Mouse (Mus musculus) megakaryocyte, embryonic 14.5 days (primary cell): ENCODE data around the gene Cer1. TPM values are rescaled to one million over a fixed set of nuclear protein-coding genes. Genes with fewer than 3 reads are reported as not detected.

Experiments used
- H3K27me3 ChIP-seq: replicated peaks from 2 replicates; pipeline ENCODE3; 2012; ENCODE audit warnings: inconsistent platforms
- H3K36me3 ChIP-seq: replicated peaks from 2 replicates; pipeline ENCODE3; 2012; ENCODE audit warnings: low read length, inconsistent platforms, mixed read lengths
- H3K4me1 ChIP-seq: 2 replicates; pipeline ENCODE4 v1.6.1; 2012; ENCODE audit warnings: inconsistent platforms
- H3K4me3 ChIP-seq: replicated peaks from 2 replicates; pipeline ENCODE3; 2012; ENCODE audit warnings: moderate library complexity, mild to moderate bottlenecking, inconsistent platforms
- H3K9me3 ChIP-seq: 2 replicates; pipeline ENCODE4 v1.6.1; 2012; ENCODE audit warnings: inconsistent platforms
- FLI1 ChIP-seq: IDR thresholded peaks from 2 replicates; pipeline ENCODE4 v1.6.1; 2012; ENCODE audit warnings: low read length, inconsistent platforms, mixed read lengths
- GATA1 ChIP-seq: IDR thresholded peaks from 3 replicates; pipeline ENCODE4 v1.6.1; 2012; ENCODE audit warnings: mixed read lengths, low read length, inconsistent platforms, borderline replicate concordance
- polyA plus RNA-seq: library from polyadenylated mRNA; stranded (reverse); fragments of >175 nt; gene quantifications from 2 replicates; pipeline ENCODE4 v1.2.3, GENCODE M21; 2012; ENCODE audit warnings: low replicate concordance; ENCODE audit not compliant: insufficient read depth

Cer1 gene
- polyA plus RNA-seq, 1 experiment, result not detected

GRCm38 (mm10) chr4:82914601-82915143 lies 29.7 kb upstream of the Cer1 start:
- Histone ChIP-seq H3K4me3 (no peak overlapping the region), H3K36me3 (no peaks in the 10 kb centered on the region), H3K27me3 (peaks cover 3% of the 10 kb centered on the region), H3K4me1 (no peaks in the 10 kb centered on the region), H3K9me3 (no peaks in the 10 kb centered on the region)
- TF ChIP-seq FLI1, result no peak
- no peak for TF ChIP-seq GATA1

GRCm38 (mm10) chr4:82895227-82895626 lies 10.3 kb upstream of the Cer1 start:
- Histone ChIP-seq H3K9me3 (no peaks in the 10 kb centered on the region), H3K36me3 (no peaks in the 10 kb centered on the region), H3K4me3 (no peak overlapping the region), H3K27me3 (peaks cover 2% of the 10 kb centered on the region), H3K4me1 (no peaks in the 10 kb centered on the region)
- TF ChIP-seq GATA1 (no peak), FLI1 (no peak)

- Histone ChIP-seq H3K9me3 (no peaks in the 10 kb centered on the region), H3K4me1 (no peaks in the 10 kb centered on the region), H3K36me3 (no peaks in the 10 kb centered on the region), H3K4me3 (no peak overlapping the region), H3K27me3 (peaks cover 2% of the 10 kb centered on the region)
- TF ChIP-seq FLI1, result no peak
- no peak for TF ChIP-seq GATA1
Measured at GRCm38 (mm10) chr4:82892247-82892646, 7.3 kb upstream of the Cer1 start.

GRCm38 (mm10) chr4:82891566-82891965 lies 6.6 kb upstream of the Cer1 start:
- H3K36me3 ChIP-seq, result no peaks in the 10 kb centered on the region
- H3K27me3 ChIP-seq, result no peaks in the 10 kb centered on the region
- no peaks in the 10 kb centered on the region for H3K4me1 ChIP-seq
- no peaks in the 10 kb centered on the region for H3K9me3 ChIP-seq
- no peak overlapping the region for H3K4me3 ChIP-seq
- no peak for TF ChIP-seq FLI1
- TF ChIP-seq GATA1, result no peak

GRCm38 (mm10) chr4:82891049-82891448 lies 6.1 kb upstream of the Cer1 start:
- TF ChIP-seq FLI1, result no peak
- no peak for TF ChIP-seq GATA1
- Histone ChIP-seq H3K36me3 (no peaks in the 10 kb centered on the region), H3K9me3 (no peaks in the 10 kb centered on the region), H3K4me3 (no peak overlapping the region), H3K27me3 (no peaks in the 10 kb centered on the region), H3K4me1 (no peaks in the 10 kb centered on the region)

- TF ChIP-seq FLI1 (no peak), GATA1 (no peak)
- H3K4me1 ChIP-seq, result no peaks in the 10 kb centered on the region
- no peaks in the 10 kb centered on the region for H3K9me3 ChIP-seq
- H3K36me3 ChIP-seq, result no peaks in the 10 kb centered on the region
- no peak overlapping the region for H3K4me3 ChIP-seq
- H3K27me3 ChIP-seq, result no peaks in the 10 kb centered on the region
Measured at GRCm38 (mm10) chr4:82890585-82890984, 5.6 kb upstream of the Cer1 start.

- H3K4me3 ChIP-seq, result no peak overlapping the region
- H3K27me3 ChIP-seq, result no peaks in the 10 kb centered on the region
- TF ChIP-seq FLI1 (no peak), GATA1 (no peak)
- 0 out of 2 replicates have a peak, but pooled peaks cover 7% of the 10 kb centered on the region for H3K9me3 ChIP-seq
- no peaks in the 10 kb centered on the region for H3K36me3 ChIP-seq
- no peaks in the 10 kb centered on the region for H3K4me1 ChIP-seq
Measured at GRCm38 (mm10) chr4:82886148-82886547, 1.2 kb upstream of the Cer1 start.

GRCm38 (mm10) chr4:82885535-82885913 lies 576 bp upstream of the Cer1 start:
- Histone ChIP-seq H3K4me1 (no peaks in the 10 kb centered on the region), H3K27me3 (no peaks in the 10 kb centered on the region), H3K4me3 (no peak overlapping the region), H3K36me3 (no peaks in the 10 kb centered on the region), H3K9me3 (0 out of 2 replicates have a peak, but pooled peaks cover 7% of the 10 kb centered on the region)
- no peak for TF ChIP-seq GATA1
- no peak for TF ChIP-seq FLI1

GRCm38 (mm10) chr4:82882500-82882899 lies 2.4 kb downstream of the Cer1 start:
- Histone ChIP-seq H3K27me3 (no peaks in the 10 kb centered on the region), H3K4me3 (no peak overlapping the region), H3K9me3 (0 out of 2 replicates have a peak, but pooled peaks cover 7% of the 10 kb centered on the region), H3K36me3 (no peaks in the 10 kb centered on the region), H3K4me1 (no peaks in the 10 kb centered on the region)
- TF ChIP-seq FLI1, result no peak
- TF ChIP-seq GATA1, result no peak

- no peak overlapping the region for H3K4me3 ChIP-seq
- no peak for TF ChIP-seq FLI1
- no peak for TF ChIP-seq GATA1
- H3K4me1 ChIP-seq, result no peaks in the 10 kb centered on the region
- H3K36me3 ChIP-seq, result no peaks in the 10 kb centered on the region
- no peaks in the 10 kb centered on the region for H3K27me3 ChIP-seq
- H3K9me3 ChIP-seq, result 0 out of 2 replicates have a peak, but pooled peaks cover 7% of the 10 kb centered on the region
Measured at GRCm38 (mm10) chr4:82881366-82881765, 3.6 kb downstream of the Cer1 start.
